Mouse (Mus musculus) lung, adult 2 months (tissue): ENCODE measurements around the gene Olfr982. TPM values are rescaled to one million over a fixed set of nuclear protein-coding genes. Genes with fewer than 3 reads are reported as not detected.
A peak's percentile ranks its signal among the peaks of the same experiment; 100 is the strongest.

Source experiments
- DNase-seq: peaks from one replicate; pipeline ENCODE4 v3.0.0; 2022
- H3K4me1 ChIP-seq: fragments of 200-500 bp; 2 replicates; pipeline ENCODE4 v1.6.1; 2011; ENCODE audit warnings: low read length; ENCODE audit not compliant: control insufficient read depth, insufficient read depth
- H3K4me3 ChIP-seq: fragments of 200-500 bp; replicated peaks from 2 replicates; pipeline ENCODE3; 2011; ENCODE audit warnings: low read depth, mild to moderate bottlenecking, control low read depth, low read length; ENCODE audit errors: extremely low read depth
- CTCF ChIP-seq: fragments of 200-500 bp; IDR thresholded peaks from 2 replicates; pipeline ENCODE4 v1.5.1; 2011; ENCODE audit warnings: mild to moderate bottlenecking, low read length, control low read depth; ENCODE audit not compliant: insufficient read depth
- POLR2A ChIP-seq: fragments of 200-500 bp; IDR thresholded peaks from 2 replicates; pipeline ENCODE4 v1.6.1; 2011; ENCODE audit warnings: low read depth, mild to moderate bottlenecking, control low read depth, low read length, borderline replicate concordance; ENCODE audit errors: extremely low read depth
- WGBS: fragments of 180-500 bp; shearing (Covaris S2); methylation state at CpG from one replicate; pipeline ENCODE4 v1.1.7; 2018; 5-methylcytosine and 5-hydroxymethylcytosine counted together
- polyA plus RNA-seq: library from polyadenylated mRNA; depleted of rRNA; stranded (reverse); fragments of >200 nt; gene quantifications from 2 replicates; pipeline ENCODE4 v1.2.3, GENCODE M21; 2012; rRNA removed

The Olfr982 gene
- not detected in 2 replicates for polyA plus RNA-seq

GRCm38 (mm10) chr9:40073529-40073928, at the start of gene Olfr982:
Gene Olfr982, plus strand, starts transcription at chr9:40073829.
- 66% methylated on average over 2 of the region's 2 CpGs for WGBS
- TF ChIP-seq POLR2A (no peak), CTCF (no peak)
- no peaks in the 10 kb centered on the region for H3K4me1 ChIP-seq
- no peak within 1 kb of the TSS for H3K4me3 ChIP-seq
- DNase-seq, result no peak

- no peak for DNase-seq
- TF ChIP-seq CTCF, result no peak
- no peak for TF ChIP-seq POLR2A
- no peak overlapping the region for H3K4me3 ChIP-seq
- WGBS, result 90% methylated on average over 19 of the region's 19 CpGs
- no peaks in the 10 kb centered on the region for H3K4me1 ChIP-seq
Measured at GRCm38 (mm10) chr9:40050138-40050537, 23.5 kb upstream of the Olfr982 start.

- no peak for DNase-seq
- Histone ChIP-seq H3K4me1 (no peaks in the 10 kb centered on the region), H3K4me3 (no peak within 1 kb of the TSS)
- TF ChIP-seq POLR2A, result no peak
- TF ChIP-seq CTCF, result no peak
- 64% methylated on average over 2 of the region's 2 CpGs for WGBS
Measured at GRCm38 (mm10) chr9:40093495-40093894, 19.9 kb downstream of the Olfr982 start, which contains the start of gene Olfr983. Gene Olfr983, minus strand, starts transcription at chr9:40093595.

- TF ChIP-seq POLR2A, result no peak
- TF ChIP-seq CTCF, result no peak
- no peak overlapping the region for H3K4me3 ChIP-seq
- 53% methylated on average over 3 of the region's 3 CpGs for WGBS
- H3K4me1 ChIP-seq, result no peaks in the 10 kb centered on the region
- no peak for DNase-seq
Measured at GRCm38 (mm10) chr9:40094769-40095168, 21.1 kb downstream of the Olfr982 start.

GRCm38 (mm10) chr9:40114106-40114505, 40.5 kb downstream of the Olfr982 start, which contains the start of gene Olfr984:
Gene Olfr984, minus strand, starts transcription at chr9:40114206.
- DNase-seq, result no peak
- WGBS, result 92% methylated on average over 2 of the region's 2 CpGs
- Histone ChIP-seq H3K4me3 (no peak within 1 kb of the TSS), H3K4me1 (no peaks in the 10 kb centered on the region)
- TF ChIP-seq CTCF (no peak), POLR2A (no peak)

GRCm38 (mm10) chr9:40116645-40117286, 43.1 kb downstream of the Olfr982 start:
- H3K4me3 ChIP-seq, result no peak overlapping the region
- no peaks in the 10 kb centered on the region for H3K4me1 ChIP-seq
- WGBS, result 42% methylated on average over 10 of the region's 10 CpGs
- DNase-seq, result peak; percentile 18
- TF ChIP-seq POLR2A, result no peak
- no peak for TF ChIP-seq CTCF

- no peaks in the 10 kb centered on the region for H3K4me1 ChIP-seq
- TF ChIP-seq CTCF (no peak), POLR2A (no peak)
- WGBS, result 60% methylated on average over 5 of the region's 5 CpGs
- H3K4me3 ChIP-seq, result no peak overlapping the region
- DNase-seq, result no peak
Measured at GRCm38 (mm10) chr9:40117287-40117659, 43.6 kb downstream of the Olfr982 start.

Other genes starting within 250 kb of the Olfr982 start
- not detected in 2 replicates for gene Olfr971, start 237.0 kb upstream of the Olfr982 start, polyA plus RNA-seq
- not detected in 2 replicates for gene Olfr972, start 207.4 kb upstream of the Olfr982 start, polyA plus RNA-seq
- not detected in 2 replicates for gene Olfr229, start 166.5 kb upstream of the Olfr982 start, polyA plus RNA-seq
- not detected in 2 replicates for gene Olfr974, start 136.3 kb upstream of the Olfr982 start, polyA plus RNA-seq
- gene Olfr975, start 121.8 kb upstream of the Olfr982 start, polyA plus RNA-seq, result 0.05 TPM in 1 of 2 replicates, not detected in the other
- gene Olfr976, start 112.7 kb upstream of the Olfr982 start, polyA plus RNA-seq, result not detected in 2 replicates
- not detected in 2 replicates for gene Olfr978, start 81.7 kb upstream of the Olfr982 start, polyA plus RNA-seq
- gene Olfr979, start 70.4 kb upstream of the Olfr982 start, polyA plus RNA-seq, result not detected in 2 replicates
- gene Olfr980, start 64.2 kb upstream of the Olfr982 start, polyA plus RNA-seq, result not detected in 2 replicates
- not detected in 2 replicates for gene Olfr981, start 52.4 kb upstream of the Olfr982 start, polyA plus RNA-seq
- gene Olfr983, start 19.8 kb downstream of the Olfr982 start, polyA plus RNA-seq, result not detected in 2 replicates
- not detected in 2 replicates for gene Olfr984, start 40.4 kb downstream of the Olfr982 start, polyA plus RNA-seq
- not detected in 2 replicates for gene Olfr985, start 56.4 kb downstream of the Olfr982 start, polyA plus RNA-seq
- not detected in 2 replicates for gene Tmem225, start 74.3 kb downstream of the Olfr982 start, polyA plus RNA-seq
- not detected in 2 replicates for gene Olfr986, start 107.1 kb downstream of the Olfr982 start, polyA plus RNA-seq
- gene Zfp202, start 118.5 kb downstream of the Olfr982 start, polyA plus RNA-seq, result 0.65 and 1.1 TPM in 2 replicates
- 23.6 and 33.2 TPM in 2 replicates for gene Scn3b, start 195.4 kb downstream of the Olfr982 start, polyA plus RNA-seq